Mouse (Mus musculus) heart, adult 18-20 months (tissue): ENCODE data around the gene Mgea5. TPM values are rescaled to one million over a fixed set of nuclear protein-coding genes. Genes with fewer than 3 reads are reported as not detected.
A peak's percentile ranks its signal among the peaks of the same experiment; 100 is the strongest.

Experiments
- DNase-seq, 2 experiments: peaks; one replicate each; pipeline ENCODE4 v3.0.0; 2021 to 2022; ENCODE audit warnings: mixed read lengths in 1 of 2
- total RNA-seq, 2 experiments: library from RNA; stranded (reverse); gene quantifications; 2 replicates each; pipeline ENCODE4 v1.2.3; 2021

Mgea5 gene
- total RNA-seq, 2 experiments from 2014 or later: 72.5 to 76.3 TPM

DNA sequence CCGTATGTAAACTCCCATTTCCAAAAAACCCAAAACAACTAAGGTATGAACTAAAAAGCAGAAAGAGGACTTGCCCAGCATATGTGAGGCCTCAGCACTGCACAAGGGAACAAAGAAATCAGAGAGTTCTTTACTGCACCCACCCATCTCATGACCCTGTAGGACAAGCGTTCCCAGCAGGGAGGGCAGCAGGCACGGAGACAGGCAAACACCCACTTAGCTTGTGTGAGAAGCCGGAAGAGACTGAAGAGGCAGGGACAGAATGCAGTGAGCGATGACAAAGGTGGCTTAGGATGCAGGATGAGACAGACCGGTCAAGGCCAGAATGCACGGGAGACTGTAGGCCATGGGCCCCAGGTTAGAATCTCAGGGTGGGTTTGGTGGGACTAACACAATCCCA is 52.0 kb downstream of the Mgea5 start:
- DNase-seq: no peak

- no peak for DNase-seq
Observed at GRCm38 (mm10) chr19:45730042-45730441, 53.6 kb downstream of the Mgea5 start.

DNA sequence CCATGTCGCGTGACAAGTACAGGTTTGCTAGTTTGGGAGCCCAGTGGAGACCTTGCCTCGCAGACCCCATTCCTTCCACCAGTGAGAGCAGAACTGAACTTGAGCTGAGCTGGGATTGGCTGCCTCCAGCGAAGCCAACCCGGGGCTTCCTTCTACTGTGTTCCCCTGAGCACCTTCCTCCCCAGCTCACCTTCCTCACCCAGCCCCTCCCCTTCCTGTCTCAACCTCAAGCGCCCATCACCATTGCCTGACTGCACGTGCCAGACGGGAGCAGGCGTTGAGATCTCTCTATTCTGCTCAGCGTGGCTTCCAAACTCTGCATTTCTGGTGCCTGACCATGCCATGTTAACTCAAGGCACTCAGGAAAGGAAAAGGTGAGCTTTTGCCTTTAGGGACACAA is 56.4 kb downstream of the Mgea5 start:
- no peak for DNase-seq

GRCm38 (mm10) chr19:45725677-45726277 is 57.9 kb downstream of the Mgea5 start:
- no peak for DNase-seq

- no peak for DNase-seq
Observed at GRCm38 (mm10) chr19:45722188-45722587, 61.4 kb downstream of the Mgea5 start.

DNA sequence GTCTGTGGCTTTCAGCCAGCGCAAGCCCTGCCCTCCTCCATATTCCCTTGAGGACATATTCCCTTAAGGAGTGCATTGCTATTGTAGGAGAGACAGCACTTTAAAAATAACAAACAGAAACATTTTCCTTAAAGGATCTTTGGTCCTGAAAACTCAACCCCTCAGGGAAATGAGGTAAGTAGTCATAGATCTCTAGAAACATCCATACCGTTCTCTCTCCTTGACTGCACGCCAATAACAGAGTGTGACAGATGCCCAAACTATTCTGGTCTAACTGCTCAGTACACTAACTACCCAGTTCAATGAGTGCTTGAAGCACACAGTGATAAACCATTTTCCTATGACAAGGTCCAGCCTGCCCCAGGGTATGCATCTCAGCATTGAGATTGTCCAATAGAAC is 65.4 kb downstream of the Mgea5 start:
- DNase-seq: no peak

DNA sequence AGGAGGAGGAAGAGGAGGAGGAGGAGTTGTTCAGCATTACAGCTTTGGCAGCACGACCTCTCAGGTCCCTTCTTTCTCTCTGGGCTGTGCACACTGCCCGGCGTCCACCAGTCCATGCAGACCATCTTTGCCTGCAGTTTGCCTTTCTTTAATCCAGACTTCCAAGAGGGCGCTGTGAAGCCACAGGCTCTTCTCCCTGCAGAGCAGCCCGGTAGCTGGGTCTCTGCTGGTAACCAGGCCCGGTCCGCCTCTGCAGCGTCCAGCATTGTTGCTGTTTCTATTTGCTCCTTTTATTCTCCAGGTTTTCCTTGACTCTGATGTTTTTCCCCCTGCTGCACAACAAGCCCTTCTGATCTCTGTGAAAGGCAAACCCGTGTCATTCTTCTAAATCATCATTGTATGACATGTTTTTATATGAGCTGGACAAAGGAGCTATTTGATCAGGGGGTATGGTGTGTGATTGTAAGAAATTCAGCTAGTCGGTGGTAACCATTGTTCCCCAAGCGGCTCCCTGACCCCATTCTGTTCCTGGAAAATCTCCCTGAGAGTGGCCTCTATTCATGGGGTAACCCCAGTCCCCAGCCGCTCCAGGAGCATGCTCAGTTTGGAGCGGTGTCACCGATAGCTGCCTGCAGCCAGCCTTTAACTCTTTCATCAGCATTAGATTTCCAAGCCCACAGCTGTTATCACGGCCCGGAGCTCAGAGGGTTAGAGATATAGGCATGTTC is 66.0 kb downstream of the Mgea5 start:
- peak; percentile 40 to 53 for DNase-seq

DNA sequence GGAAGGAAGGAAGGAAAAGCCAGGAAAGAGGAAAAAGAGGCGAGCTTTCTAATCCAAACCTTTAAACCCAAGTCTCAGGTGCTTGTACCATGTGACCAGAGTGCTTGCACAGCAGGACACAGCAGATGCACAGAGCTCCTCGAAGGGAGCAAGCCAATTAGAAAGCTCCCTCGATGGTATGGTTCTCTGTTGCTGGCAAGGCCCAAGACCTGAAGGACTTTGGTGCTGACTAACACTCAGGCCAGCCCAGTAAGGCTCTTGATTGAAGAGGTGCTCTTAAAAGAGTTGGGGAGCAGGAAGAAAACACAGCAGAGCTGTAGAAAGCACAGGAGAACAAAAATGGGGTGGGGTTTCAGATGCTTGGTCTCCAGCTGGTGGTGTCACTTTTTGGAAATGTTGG is 74.9 kb downstream of the Mgea5 start:
- DNase-seq: no peak

Other genes starting within 250 kb of the Mgea5 start
- 10 to 100 TPM; 10.3 to 10.4 TPM for gene Poll, start 223.3 kb downstream of the Mgea5 start, total RNA-seq
- gene Gm17018, start 223.2 kb downstream of the Mgea5 start, total RNA-seq: 10 to 100 TPM; 19.8 to 19.9 TPM
- 10 to 100 TPM; 26.9 to 31.0 TPM for gene Fbxw4, start 123.5 kb downstream of the Mgea5 start, total RNA-seq
- not detected for gene Fgf8, start 40.9 kb downstream of the Mgea5 start, total RNA-seq
- gene Npm3, start 34.2 kb downstream of the Mgea5 start, total RNA-seq: 10 to 100 TPM; 17.5 to 18.3 TPM
- gene Kcnip2, start 32.2 kb upstream of the Mgea5 start, total RNA-seq: 100 to 1,000 TPM; 176 to 206 TPM
- gene Armh3, start 214.7 kb upstream of the Mgea5 start, total RNA-seq: 10 to 100 TPM; 16.2 to 17.2 TPM
- 1 to 10 TPM; 5.0 to 5.1 TPM for gene Hps6, start 219.7 kb upstream of the Mgea5 start, total RNA-seq